Mouse (Mus musculus) forebrain, postnatal 0 days (tissue): ENCODE results near the gene Mcf2l. TPM values are rescaled to one million over a fixed set of nuclear protein-coding genes. Genes with fewer than 3 reads are reported as not detected.

Source experiments
- ATAC-seq: fragments of 200-750 bp; cut with Nextera tagmentation; 2 replicates; pipeline ENCODE4 v1.8.0; 2017; ENCODE audit warnings: mild to moderate bottlenecking, moderate library complexity
- DNase-seq: peaks from one replicate; pipeline ENCODE4 v3.0.0-alpha.2; 2015
- H3K27ac ChIP-seq: fragments of 300-500 bp; sonication (generic); 2 replicates; pipeline ENCODE4 v1.5.1; 2014; ENCODE audit warnings: low read depth, mild to moderate bottlenecking, antibody characterized with exemption, low read length, moderate library complexity, mixed read lengths
- H3K27me3 ChIP-seq: fragments of 300-500 bp; sonication (generic); 2 replicates; pipeline ENCODE4 v1.6.1; 2014; ENCODE audit warnings: mild to moderate bottlenecking, low read length, mixed read lengths; ENCODE audit not compliant: insufficient read depth
- H3K36me3 ChIP-seq: fragments of 300-500 bp; sonication (generic); 2 replicates; pipeline ENCODE4 v1.6.1; 2014; ENCODE audit warnings: mild to moderate bottlenecking, moderate library complexity; ENCODE audit not compliant: insufficient read depth
- H3K4me1 ChIP-seq: fragments of 300-500 bp; sonication (generic); 2 replicates; pipeline ENCODE4 v1.6.1; 2014; ENCODE audit warnings: antibody characterized with exemption; ENCODE audit not compliant: insufficient read depth
- H3K4me2 ChIP-seq: fragments of 300-500 bp; sonication (generic); 2 replicates; pipeline ENCODE4 v1.6.1; 2014; ENCODE audit warnings: low read depth, mild to moderate bottlenecking, moderate library complexity
- H3K4me3 ChIP-seq: fragments of 300-500 bp; sonication (generic); 2 replicates; pipeline ENCODE4 v1.5.1; 2014; ENCODE audit warnings: low read depth, low read length, mixed read lengths
- H3K9ac ChIP-seq: fragments of 300-500 bp; sonication (generic); 2 replicates; pipeline ENCODE4 v1.6.1; 2014; ENCODE audit warnings: mild to moderate bottlenecking
- H3K9me3 ChIP-seq: fragments of 300-500 bp; sonication (generic); 2 replicates; pipeline ENCODE4 v1.6.1; 2016; ENCODE audit warnings: low read length
- CTCF ChIP-seq: sonication (generic); IDR thresholded peaks from 2 replicates; pipeline ENCODE4 v1.5.1; 2016; ENCODE audit warnings: antibody characterized with exemption, control low read depth, low read depth
- WGBS: fragments of 180-500 bp; shearing (Covaris S2); extraction: QIAGEN DNeasy Blood & Tissue Kit; methylation state at CpG from one replicate; pipeline ENCODE4 v1.1.7; 2014; 5-methylcytosine and 5-hydroxymethylcytosine counted together
- polyA plus RNA-seq: library from polyadenylated mRNA; unstranded; fragments of >200 nt; fragmentation: Nextera tagmentation; extraction: Ambion mirVana; gene quantifications from 2 replicates; pipeline ENCODE4 v1.2.1, GENCODE M21; 2015
- total RNA-seq: library from RNA; depleted of rRNA; stranded (reverse); fragments of >200 nt; gene quantifications from 2 replicates; pipeline ENCODE4 v1.2.3, GENCODE M21; 2014

The Mcf2l gene
- total and polyA plus RNA-seq, 2 experiments from 2014 or later, result 118 to 371 TPM

DNA sequence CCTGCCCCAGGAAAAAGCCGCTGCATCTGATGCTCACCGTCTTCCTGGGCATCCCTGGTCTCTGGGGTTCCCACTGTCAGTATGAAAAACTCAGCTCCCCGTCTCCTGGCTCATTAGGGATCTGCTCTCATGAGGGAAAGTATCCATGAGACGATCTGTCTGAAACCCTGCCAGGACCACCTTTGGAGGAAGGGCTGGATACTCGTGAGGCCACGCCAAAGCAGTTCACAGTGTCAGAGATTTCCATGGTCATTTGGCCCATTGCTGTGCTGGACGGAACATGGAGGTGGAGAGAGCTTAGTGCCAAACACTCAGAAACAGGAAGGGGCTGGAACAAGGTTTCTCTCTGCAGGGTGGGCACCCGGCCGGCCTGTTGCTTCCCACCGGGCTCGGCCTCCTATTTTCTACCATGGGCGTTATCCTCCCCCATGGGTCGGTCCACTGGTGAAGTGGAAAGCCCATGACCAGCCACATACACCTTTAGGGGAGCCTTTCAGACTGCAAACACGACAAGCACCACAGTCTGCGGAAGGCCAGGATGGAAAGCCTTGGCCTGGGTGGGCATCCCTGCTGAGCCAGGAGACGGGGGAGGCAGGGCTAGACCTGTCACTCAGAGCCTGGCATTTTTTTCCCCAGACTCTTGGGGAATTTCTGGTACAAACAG lies 14.3 kb downstream of the Mcf2l start:
- TF ChIP-seq CTCF, result no peak
- H3K27me3 ChIP-seq, result no peaks in the 10 kb centered on the region
- H3K4me1 ChIP-seq, result no peaks in the 10 kb centered on the region
- H3K9me3 ChIP-seq, result no peaks in the 10 kb centered on the region
- WGBS, result 78% methylated on average over 16 of the region's 16 CpGs
- H3K4me3 ChIP-seq, result no peak overlapping the region
- DNase-seq (no peak), ATAC-seq (no peak)
- H3K9ac ChIP-seq, result no peak overlapping the region
- H3K36me3 ChIP-seq, result peaks cover 16% of the 10 kb centered on the region
- no peak overlapping the region for H3K4me2 ChIP-seq
- H3K27ac ChIP-seq, result 0 out of 2 replicates have a peak overlapping the region, but pooled peaks have one; percentile 45

DNA sequence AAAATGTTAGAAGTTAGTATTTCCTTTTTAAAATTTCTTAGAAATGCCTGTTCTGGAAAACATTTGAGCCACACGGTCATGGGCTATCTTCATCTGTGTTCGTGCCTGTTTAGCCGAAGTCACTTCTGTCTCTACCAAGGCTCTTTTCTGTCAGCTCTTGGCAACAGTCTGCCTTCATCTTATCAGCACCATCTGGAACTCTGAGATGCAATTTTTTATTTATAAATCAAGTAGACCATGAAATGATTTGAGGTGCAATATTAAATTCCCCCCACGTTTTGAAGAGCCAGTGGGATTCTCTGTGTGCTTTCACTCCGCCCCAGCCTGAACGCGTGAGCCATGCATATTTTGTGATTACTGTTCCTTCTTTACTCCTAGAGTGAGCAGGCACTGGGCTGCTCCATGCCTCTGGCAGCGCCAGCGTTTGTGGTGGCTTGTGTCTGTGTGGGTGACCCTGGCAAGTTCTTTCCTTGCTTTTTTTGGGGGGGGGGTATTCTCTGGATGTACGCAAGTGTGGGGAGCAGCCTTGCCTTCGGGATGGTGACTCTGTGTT lies 15.5 kb downstream of the Mcf2l start:
- no peak overlapping the region for H3K9ac ChIP-seq
- no peak for TF ChIP-seq CTCF
- WGBS, result 63% methylated on average over 11 of the region's 11 CpGs
- no peak overlapping the region for H3K27ac ChIP-seq
- H3K27me3 ChIP-seq, result no peaks in the 10 kb centered on the region
- H3K9me3 ChIP-seq, result no peaks in the 10 kb centered on the region
- H3K36me3 ChIP-seq, result peaks cover 17% of the 10 kb centered on the region
- DNase-seq (peak; percentile 54), ATAC-seq (peak; percentile 69)
- no peaks in the 10 kb centered on the region for H3K4me1 ChIP-seq
- no peak overlapping the region for H3K4me2 ChIP-seq
- H3K4me3 ChIP-seq, result no peak overlapping the region

- Histone ChIP-seq H3K27ac (no peak overlapping the region), H3K4me1 (no peaks in the 10 kb centered on the region), H3K4me2 (no peak overlapping the region), H3K9ac (no peak overlapping the region), H3K4me3 (no peak overlapping the region), H3K27me3 (no peaks in the 10 kb centered on the region), H3K36me3 (peaks cover 11% of the 10 kb centered on the region; the same call in 1 of the 2 replicates), H3K9me3 (no peaks in the 10 kb centered on the region)
- WGBS, result 70% methylated on average over 5 of the region's 5 CpGs
- ATAC-seq (no peak), DNase-seq (no peak)
- no peak for TF ChIP-seq CTCF
These were observed 19.4 kb downstream of the Mcf2l start for GRCm38 (mm10) chr8:12892882-12893446.

DNA sequence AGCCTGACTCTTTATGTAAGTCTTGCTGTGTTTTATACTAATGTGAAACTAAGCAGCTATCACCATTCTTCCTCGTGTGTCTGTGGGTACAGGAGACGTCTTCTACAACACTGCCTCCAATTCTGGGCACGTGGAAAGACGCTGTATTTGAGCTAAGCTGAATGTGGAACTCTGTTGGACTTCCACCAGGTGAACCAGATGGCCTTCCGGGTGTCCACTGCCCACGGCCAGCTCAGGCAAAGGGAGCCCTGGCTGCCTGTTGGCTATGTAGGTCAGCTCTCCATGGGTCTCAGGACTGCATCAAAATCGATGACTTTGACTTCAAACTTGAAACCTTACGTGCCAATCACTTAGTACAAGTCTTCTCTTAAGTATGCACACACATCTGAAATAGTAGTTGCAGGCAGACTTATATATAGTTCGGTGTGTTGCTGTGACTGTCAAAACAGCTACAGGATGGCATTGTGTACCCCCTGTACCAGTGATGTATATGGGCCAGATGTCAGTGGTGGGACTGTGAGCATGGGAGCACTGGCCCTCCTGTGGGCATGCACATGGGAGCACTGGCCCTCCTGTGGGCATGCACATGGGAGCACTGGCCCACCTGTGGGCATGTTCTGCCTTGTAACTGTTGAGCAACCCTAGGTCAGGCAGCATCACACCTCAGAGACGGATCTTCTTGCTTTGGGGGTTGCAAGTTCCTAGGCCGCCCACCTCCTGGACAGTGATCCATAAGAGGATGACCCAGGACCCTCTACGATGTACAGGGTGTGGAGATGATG lies 20.4 kb downstream of the Mcf2l start:
- DNase-seq, result no peak
- no peak for ATAC-seq
- no peak overlapping the region for H3K9ac ChIP-seq
- H3K4me2 ChIP-seq, result no peak overlapping the region
- TF ChIP-seq CTCF, result no peak
- WGBS, result 91% methylated on average over 12 of the region's 12 CpGs
- no peak overlapping the region for H3K4me3 ChIP-seq
- no peaks in the 10 kb centered on the region for H3K4me1 ChIP-seq
- peaks cover 11% of the 10 kb centered on the region; the same call in 1 of the 2 replicates for H3K36me3 ChIP-seq
- no peak overlapping the region for H3K27ac ChIP-seq
- H3K9me3 ChIP-seq, result no peaks in the 10 kb centered on the region
- H3K27me3 ChIP-seq, result no peaks in the 10 kb centered on the region

DNA sequence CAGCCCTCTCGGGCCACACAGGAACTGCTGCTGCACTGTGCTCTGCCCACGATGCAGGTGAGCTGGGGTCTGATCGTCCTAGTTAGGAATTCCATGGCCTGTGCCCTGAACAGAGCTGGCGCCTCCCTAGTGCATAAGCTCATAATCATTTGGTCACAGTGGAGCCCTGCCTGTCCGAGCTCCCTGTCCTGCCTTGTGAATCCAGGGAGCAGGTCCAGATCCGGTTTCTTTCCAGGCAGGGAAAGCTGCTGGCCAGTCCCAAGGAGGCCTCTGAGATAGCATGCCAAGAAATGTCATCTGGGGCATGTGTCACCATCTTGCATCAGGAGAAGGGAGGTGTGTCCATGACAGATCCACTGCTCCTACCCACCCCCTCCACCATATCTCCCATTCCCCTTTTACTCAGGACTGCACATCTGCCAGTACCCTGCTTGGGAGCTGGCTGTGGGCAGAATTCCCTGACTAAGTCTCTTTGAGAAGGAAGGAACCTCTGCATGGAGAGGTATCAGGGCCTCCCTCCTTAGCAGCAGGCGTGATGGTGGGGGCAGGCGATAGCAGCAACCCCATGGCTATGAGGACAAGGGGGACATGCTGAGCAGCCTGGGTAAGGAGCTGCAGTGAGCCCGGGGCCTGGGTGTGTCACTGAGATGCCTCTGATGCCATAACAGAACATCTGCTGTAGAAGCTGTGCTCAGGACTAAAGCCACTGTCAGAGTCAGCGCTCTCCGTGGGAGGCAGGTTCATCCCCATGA lies 21.4 kb downstream of the Mcf2l start:
- H3K27ac ChIP-seq, result no peak overlapping the region
- no peaks in the 10 kb centered on the region for H3K9me3 ChIP-seq
- H3K4me3 ChIP-seq, result no peak overlapping the region
- H3K4me1 ChIP-seq, result no peaks in the 10 kb centered on the region
- H3K4me2 ChIP-seq, result no peak overlapping the region
- TF ChIP-seq CTCF, result no peak
- no peaks in the 10 kb centered on the region for H3K27me3 ChIP-seq
- peaks cover 11% of the 10 kb centered on the region; the same call in 1 of the 2 replicates for H3K36me3 ChIP-seq
- WGBS, result 84% methylated on average over 11 of the region's 11 CpGs
- no peak overlapping the region for H3K9ac ChIP-seq
- no peak for ATAC-seq
- no peak for DNase-seq

DNA sequence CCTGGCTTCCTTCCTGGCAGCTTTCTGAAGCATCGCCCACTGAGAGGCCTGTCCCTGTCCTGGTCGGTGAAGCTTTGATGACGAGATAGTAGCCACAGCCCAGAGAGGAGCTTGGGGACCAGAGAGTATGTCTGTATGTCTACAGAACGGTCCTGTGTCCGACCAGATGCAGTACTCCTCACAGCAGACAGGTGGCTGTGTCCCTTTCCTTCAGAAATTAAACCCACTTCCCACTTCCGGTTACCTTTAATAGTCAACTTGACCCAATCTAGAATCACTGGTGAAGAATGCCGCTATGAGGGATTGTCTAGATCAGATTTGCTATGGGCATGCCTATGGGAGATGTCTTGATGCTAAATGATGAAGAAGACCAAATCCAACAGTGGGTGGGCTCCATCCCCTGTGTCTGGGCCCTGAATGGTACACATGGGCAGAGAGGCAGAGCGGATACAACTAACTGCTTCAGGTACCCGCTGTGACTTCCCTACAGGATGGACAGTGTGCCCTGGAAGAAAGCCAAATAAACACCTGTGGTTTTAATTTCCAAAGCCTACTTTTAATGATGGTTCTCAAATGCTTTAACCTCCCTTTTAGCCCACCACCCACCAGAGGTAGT lies 22.0 kb downstream of the Mcf2l start:
- Histone ChIP-seq H3K36me3 (peaks cover 11% of the 10 kb centered on the region; the same call in 1 of the 2 replicates), H3K27ac (no peak overlapping the region), H3K4me1 (no peaks in the 10 kb centered on the region), H3K4me3 (no peak overlapping the region), H3K27me3 (no peaks in the 10 kb centered on the region), H3K9me3 (no peaks in the 10 kb centered on the region), H3K4me2 (no peak overlapping the region), H3K9ac (no peak overlapping the region)
- TF ChIP-seq CTCF, result peak; percentile 54
- ATAC-seq (no peak), DNase-seq (no peak)
- WGBS, result 76% methylated on average over 9 of the region's 9 CpGs
